Mouse (Mus musculus) intestine, postnatal 0 days (tissue): Measurements from ENCODE around the gene Krtap4-8. TPM values are rescaled to one million over a fixed set of nuclear protein-coding genes. Genes with fewer than 3 reads are reported as not detected.
"Not testable (repeated sequence)": the region's sequence is repeated elsewhere in the genome, so short reads cannot be mapped to it uniquely, and the experiment has no call there.

Experiments used
- ATAC-seq: fragments of 200-750 bp; cut with Nextera tagmentation; 2 replicates; pipeline ENCODE4 v1.8.0; 2017; ENCODE audit warnings: mild to moderate bottlenecking, moderate TSS enrichment, moderate library complexity
- H3K27ac ChIP-seq: fragments of 300-500 bp; sonication (generic); 2 replicates; pipeline ENCODE4 v1.5.1; 2014; ENCODE audit warnings: mild to moderate bottlenecking, low read depth, low read length, moderate library complexity
- H3K27me3 ChIP-seq: fragments of 300-500 bp; sonication (generic); replicated peaks from 2 replicates; pipeline ENCODE4 v1.6.1; 2014; ENCODE audit warnings: low read length, mixed read lengths; ENCODE audit not compliant: control insufficient read depth, insufficient read depth
- H3K36me3 ChIP-seq: fragments of 300-500 bp; sonication (generic); 2 replicates; pipeline ENCODE4 v1.6.1; 2014; ENCODE audit warnings: mild to moderate bottlenecking, moderate library complexity; ENCODE audit not compliant: control insufficient read depth, insufficient read depth
- H3K4me1 ChIP-seq: fragments of 300-500 bp; sonication (generic); replicated peaks from 2 replicates; pipeline ENCODE4 v1.6.1; 2014; ENCODE audit warnings: antibody characterized with exemption, low read length, mixed read lengths; ENCODE audit not compliant: control insufficient read depth, insufficient read depth
- H3K4me2 ChIP-seq: fragments of 300-500 bp; sonication (generic); replicated peaks from 2 replicates; pipeline ENCODE4 v1.6.1; 2014; ENCODE audit warnings: low read depth, mild to moderate bottlenecking, moderate library complexity
- H3K4me3 ChIP-seq: fragments of 300-500 bp; sonication (generic); 2 replicates; pipeline ENCODE4 v1.5.1; 2014; ENCODE audit warnings: low read depth, low read length
- H3K9ac ChIP-seq: fragments of 300-500 bp; sonication (generic); 2 replicates; pipeline ENCODE4 v1.6.1; 2014; ENCODE audit warnings: mild to moderate bottlenecking, low read depth, low read length
- H3K9me3 ChIP-seq: fragments of 300-500 bp; sonication (generic); 2 replicates; pipeline ENCODE4 v1.6.1; 2016; ENCODE audit warnings: mixed run types; ENCODE audit not compliant: control insufficient read depth
- CTCF ChIP-seq: sonication (generic); IDR thresholded peaks from 2 replicates; pipeline ENCODE4 v1.5.1; 2016; ENCODE audit warnings: low read depth, mild to moderate bottlenecking, control low read depth, antibody characterized with exemption, moderate library complexity
- WGBS: fragments of 180-500 bp; shearing (Covaris S2); extraction: QIAGEN DNeasy Blood & Tissue Kit; methylation state at CpG from one replicate; pipeline ENCODE4 v1.1.7; 2014; 5-methylcytosine and 5-hydroxymethylcytosine counted together
- polyA plus RNA-seq: library from polyadenylated mRNA; unstranded; fragments of >200 nt; fragmentation: Nextera tagmentation; extraction: Ambion mirVana; gene quantifications from 2 replicates; pipeline ENCODE4 v1.2.1, GENCODE M21; 2015

Gene Krtap4-8
- polyA plus RNA-seq: not detected in 2 replicates

- no peak for ATAC-seq
- Histone ChIP-seq H3K9ac (no peak within 1 kb of the TSS), H3K36me3 (no peaks in the 10 kb centered on the region), H3K4me2 (no peak within 1 kb of the TSS), H3K9me3 (no peaks in the 10 kb centered on the region), H3K4me1 (no peaks in the 10 kb centered on the region), H3K27ac (no peak within 1 kb of the TSS), H3K4me3 (no peak within 1 kb of the TSS), H3K27me3 (no peaks in the 10 kb centered on the region)
- no peak for TF ChIP-seq CTCF
- 95% methylated on average over 2 of the region's 2 CpGs for WGBS
Measured at GRCm38 (mm10) chr11:99780604-99781003, at the start of gene Krtap4-8. Gene Krtap4-8, minus strand, starts transcription at chr11:99780704.

GRCm38 (mm10) chr11:99815566-99815965, 35.1 kb upstream of the Krtap4-8 start, which contains the start of gene Gm11564:
Gene Gm11564, minus strand, starts transcription at chr11:99815666.
- H3K4me3 ChIP-seq, H3K4me1 ChIP-seq, H3K27ac ChIP-seq, H3K9ac ChIP-seq, H3K4me2 ChIP-seq, ATAC-seq, H3K36me3 ChIP-seq, H3K27me3 ChIP-seq, H3K9me3 ChIP-seq: not testable (repeated sequence)
- 82% methylated on average over 2 of the region's 2 CpGs for WGBS

GRCm38 (mm10) chr11:99809792-99810191, 29.3 kb upstream of the Krtap4-8 start, which contains the start of gene Krtap4-13:
Gene Krtap4-13, minus strand, starts transcription at chr11:99809892.
- H3K27ac ChIP-seq, H3K27me3 ChIP-seq, H3K9me3 ChIP-seq, ATAC-seq, H3K4me1 ChIP-seq, H3K4me2 ChIP-seq, H3K9ac ChIP-seq, H3K4me3 ChIP-seq, H3K36me3 ChIP-seq: not testable (repeated sequence)

GRCm38 (mm10) chr11:99804346-99804745, 23.8 kb upstream of the Krtap4-8 start, which contains the start of gene Gm11554:
Gene Gm11554, minus strand, starts transcription at chr11:99804446.
- H3K9ac ChIP-seq, ATAC-seq, H3K27me3 ChIP-seq, H3K4me2 ChIP-seq, H3K27ac ChIP-seq, H3K36me3 ChIP-seq, H3K4me1 ChIP-seq, H3K4me3 ChIP-seq, H3K9me3 ChIP-seq: not testable (repeated sequence)
- no CpG with 5 or more reads among the region's 1 CpGs for WGBS

GRCm38 (mm10) chr11:99798832-99799231, 18.3 kb upstream of the Krtap4-8 start, which contains the start of gene Gm11569:
Gene Gm11569, minus strand, starts transcription at chr11:99798932.
- H3K4me1 ChIP-seq, H3K9ac ChIP-seq, ATAC-seq, H3K9me3 ChIP-seq, H3K27ac ChIP-seq, H3K4me2 ChIP-seq, H3K4me3 ChIP-seq, H3K27me3 ChIP-seq, H3K36me3 ChIP-seq: not testable (repeated sequence)
- WGBS: no CpG with 5 or more reads among the region's 1 CpGs

- WGBS: 83% methylated on average over 2 of the region's 2 CpGs
- no peak for TF ChIP-seq CTCF
- Histone ChIP-seq H3K27me3 (no peaks in the 10 kb centered on the region), H3K9me3 (no peaks in the 10 kb centered on the region), H3K27ac (no peak within 1 kb of the TSS), H3K4me3 (no peak within 1 kb of the TSS), H3K36me3 (no peaks in the 10 kb centered on the region), H3K4me1 (no peaks in the 10 kb centered on the region), H3K9ac (no peak within 1 kb of the TSS), H3K4me2 (no peak within 1 kb of the TSS)
- no peak for ATAC-seq
Measured at GRCm38 (mm10) chr11:99793367-99793766, 12.9 kb upstream of the Krtap4-8 start, which contains the start of gene Gm11596. Gene Gm11596, minus strand, starts transcription at chr11:99793467.

- not testable (repeated sequence) for H3K4me3 ChIP-seq, H3K9me3 ChIP-seq, H3K27ac ChIP-seq, H3K9ac ChIP-seq, H3K4me1 ChIP-seq, H3K4me2 ChIP-seq, H3K27me3 ChIP-seq, ATAC-seq, H3K36me3 ChIP-seq
Measured at GRCm38 (mm10) chr11:99784900-99785299, 4.4 kb upstream of the Krtap4-8 start, which contains the start of gene Krtap4-9. Gene Krtap4-9, plus strand, starts transcription at chr11:99785200.
